Mouse (Mus musculus): Measurements from ENCODE around the gene Rnf216. TPM values are rescaled to one million over a fixed set of nuclear protein-coding genes. Genes with fewer than 3 reads are reported as not detected.

Gene Rnf216
- polyA plus RNA-seq, 1 experiment from 2014 or later = 26.6 TPM

GRCm38 (mm10) chr5:142998171-142998570 is 114.6 kb downstream of the Rnf216 start:
- Histone ChIP-seq H3K27me3 (replicated peaks) (no peaks in the 10 kb centered on the region), H3K27ac (replicated peaks) (no peak overlapping the region), H3K9me3 (replicated peaks) (no peaks in the 10 kb centered on the region), H3K36me3 (0 out of 2 replicates have a peak, but pooled peaks cover 8% of the 10 kb centered on the region), H3K4me2 (no peak overlapping the region), H3K9ac (replicated peaks) (0 out of 2 replicates have a peak overlapping the region, but pooled peaks have one; percentile 5), H3K4me3 (replicated peaks) (no peak overlapping the region), H3K4me1 (peaks cover 18% of the 10 kb centered on the region)
- 49% methylated on average over 2 of the region's 2 CpGs for WGBS
- no peak for ATAC-seq (ENCODE audit: low FRiP score)

GRCm38 (mm10) chr5:142997526-142997925 is 115.3 kb downstream of the Rnf216 start:
- Histone ChIP-seq H3K4me3 (replicated peaks) (no peak overlapping the region), H3K9ac (replicated peaks) (no peak overlapping the region), H3K36me3 (peaks cover 13% of the 10 kb centered on the region), H3K4me1 (peaks cover 18% of the 10 kb centered on the region), H3K4me2 (no peak overlapping the region), H3K27ac (replicated peaks) (no peak overlapping the region), H3K9me3 (replicated peaks) (no peaks in the 10 kb centered on the region), H3K27me3 (replicated peaks) (no peaks in the 10 kb centered on the region)
- 77% methylated on average over 9 of the region's 9 CpGs for WGBS
- ATAC-seq (ENCODE audit: low FRiP score) = no peak

- WGBS = 96% methylated on average over 2 of the region's 2 CpGs
Measured at GRCm38 (mm10) chr5:142994746-142995145, 118.0 kb downstream of the Rnf216 start.

GRCm38 (mm10) chr5:142989167-142989566 is 123.6 kb downstream of the Rnf216 start:
- 91% methylated on average over 3 of the region's 3 CpGs for WGBS
- H3K27me3 ChIP-seq (replicated peaks) = no peaks in the 10 kb centered on the region
- H3K4me3 ChIP-seq (replicated peaks) = no peak overlapping the region
- no peaks in the 10 kb centered on the region for H3K4me1 ChIP-seq
- H3K4me2 ChIP-seq = no peak overlapping the region
- H3K36me3 ChIP-seq = peaks cover 34% of the 10 kb centered on the region
- H3K9me3 ChIP-seq (replicated peaks) = no peaks in the 10 kb centered on the region
- H3K9ac ChIP-seq (replicated peaks) = no peak overlapping the region
- no peak for ATAC-seq (ENCODE audit: low FRiP score)
- H3K27ac ChIP-seq (replicated peaks) = no peak overlapping the region

More at GRCm38 (mm10) chr5:142994746-142995145, 118.0 kb downstream of the Rnf216 start:
- no peak overlapping the region for H3K4me3 ChIP-seq (replicated peaks)
- H3K27ac ChIP-seq (replicated peaks) = no peak overlapping the region
- H3K4me1 ChIP-seq = 0 out of 2 replicates have a peak, but pooled peaks cover 3% of the 10 kb centered on the region
- no peaks in the 10 kb centered on the region for H3K27me3 ChIP-seq (replicated peaks)
- H3K9ac ChIP-seq (replicated peaks) = no peak overlapping the region
- ATAC-seq (ENCODE audit: low FRiP score) = no peak
- no peak overlapping the region for H3K4me2 ChIP-seq
- H3K36me3 ChIP-seq = peaks cover 36% of the 10 kb centered on the region
- no peaks in the 10 kb centered on the region for H3K9me3 ChIP-seq (replicated peaks)

GRCm38 (mm10) chr5:142988520-142988919 is 124.3 kb downstream of the Rnf216 start:
- Histone ChIP-seq H3K36me3 (peaks cover 32% of the 10 kb centered on the region), H3K4me2 (no peak overlapping the region), H3K9me3 (replicated peaks) (no peaks in the 10 kb centered on the region), H3K4me1 (no peaks in the 10 kb centered on the region), H3K27me3 (replicated peaks) (no peaks in the 10 kb centered on the region), H3K9ac (replicated peaks) (no peak overlapping the region), H3K4me3 (replicated peaks) (no peak overlapping the region), H3K27ac (replicated peaks) (no peak overlapping the region; the same call in 1 of the 2 replicates)
- ATAC-seq (ENCODE audit: low FRiP score) = no peak
- 68% methylated on average over 5 of the region's 5 CpGs for WGBS

GRCm38 (mm10) chr5:142984271-142984670 is 128.5 kb downstream of the Rnf216 start:
- no peak overlapping the region for H3K4me3 ChIP-seq (replicated peaks)
- no peak overlapping the region for H3K4me2 ChIP-seq
- 70% methylated on average over 10 of the region's 10 CpGs for WGBS
- no peaks in the 10 kb centered on the region for H3K27me3 ChIP-seq (replicated peaks)
- H3K36me3 ChIP-seq = no peaks in the 10 kb centered on the region
- no peaks in the 10 kb centered on the region for H3K4me1 ChIP-seq
- no peaks in the 10 kb centered on the region for H3K9me3 ChIP-seq (replicated peaks)
- H3K27ac ChIP-seq (replicated peaks) = no peak overlapping the region
- no peak overlapping the region for H3K9ac ChIP-seq (replicated peaks)
- no peak for ATAC-seq (ENCODE audit: low FRiP score)

- ATAC-seq (ENCODE audit: low FRiP score) = no peak
- 49% methylated on average over 8 of the region's 8 CpGs for whole genome bisulfite sequencing
- no peak overlapping the region for H3K27ac ChIP-seq (replicated peaks)
- no peak overlapping the region for H3K9ac ChIP-seq (replicated peaks)
- H3K4me3 ChIP-seq (replicated peaks) = no peak overlapping the region
- H3K4me2 ChIP-seq = no peak overlapping the region
- no peaks in the 10 kb centered on the region for H3K36me3 ChIP-seq
- H3K9me3 ChIP-seq (replicated peaks) = no peaks in the 10 kb centered on the region
- H3K4me1 ChIP-seq = no peaks in the 10 kb centered on the region
- no peaks in the 10 kb centered on the region for H3K27me3 ChIP-seq (replicated peaks)
Measured at GRCm38 (mm10) chr5:142983174-142983573, 129.6 kb downstream of the Rnf216 start.

GRCm38 (mm10) chr5:142982046-142982801 is 130.6 kb downstream of the Rnf216 start:
- ATAC-seq (ENCODE audit: low FRiP score) = no peak
- no peak overlapping the region for H3K9ac ChIP-seq (replicated peaks)
- H3K4me2 ChIP-seq = no peak overlapping the region
- H3K4me1 ChIP-seq = no peaks in the 10 kb centered on the region
- no peak overlapping the region for H3K27ac ChIP-seq (replicated peaks)
- no peaks in the 10 kb centered on the region for H3K36me3 ChIP-seq
- no peaks in the 10 kb centered on the region for H3K27me3 ChIP-seq (replicated peaks)
- H3K4me3 ChIP-seq (replicated peaks) = no peak overlapping the region
- H3K9me3 ChIP-seq (replicated peaks) = no peaks in the 10 kb centered on the region
- 79% methylated on average over 16 of the region's 16 CpGs for WGBS

GRCm38 (mm10) chr5:142976516-142976915 is 136.3 kb downstream of the Rnf216 start:
- no peak overlapping the region for H3K4me3 ChIP-seq (replicated peaks)
- ATAC-seq (ENCODE audit: low FRiP score) = no peak
- no peak overlapping the region for H3K9ac ChIP-seq (replicated peaks)
- no peaks in the 10 kb centered on the region for H3K9me3 ChIP-seq (replicated peaks)
- peaks cover 26% of the 10 kb centered on the region for H3K36me3 ChIP-seq
- no peak overlapping the region for H3K4me2 ChIP-seq
- H3K27ac ChIP-seq (replicated peaks) = 0 out of 2 replicates have a peak overlapping the region, but pooled peaks have one; percentile 23
- peaks cover 17% of the 10 kb centered on the region for H3K4me1 ChIP-seq
- H3K27me3 ChIP-seq (replicated peaks) = no peaks in the 10 kb centered on the region
- WGBS = 53% methylated on average over 5 of the region's 5 CpGs

- peak overlapping the region; percentile 56; the same call in 1 of the 2 replicates for H3K27ac ChIP-seq (replicated peaks)
- H3K9ac ChIP-seq (replicated peaks) = no peak overlapping the region
- no peak overlapping the region; the same call in 1 of the 2 replicates for H3K4me3 ChIP-seq (replicated peaks)
Measured at GRCm38 (mm10) chr5:142974598-142975121, 138.1 kb downstream of the Rnf216 start.

GRCm38 (mm10) chr5:142973971-142974370 is 138.8 kb downstream of the Rnf216 start:
- Histone ChIP-seq H3K9me3 (replicated peaks) (no peaks in the 10 kb centered on the region), H3K27me3 (replicated peaks) (no peaks in the 10 kb centered on the region), H3K9ac (replicated peaks) (no peak overlapping the region), H3K4me2 (no peak overlapping the region), H3K4me3 (replicated peaks) (no peak overlapping the region), H3K4me1 (peaks cover 17% of the 10 kb centered on the region), H3K36me3 (peaks cover 50% of the 10 kb centered on the region), H3K27ac (replicated peaks) (no peak overlapping the region)
- WGBS = 43% methylated on average over 3 of the region's 3 CpGs
- ATAC-seq (ENCODE audit: low FRiP score) = no peak

More at GRCm38 (mm10) chr5:142974598-142975121, 138.1 kb downstream of the Rnf216 start:
- no peaks in the 10 kb centered on the region for H3K27me3 ChIP-seq (replicated peaks)
- WGBS = 6% methylated on average over 18 of the region's 18 CpGs
- ATAC-seq (ENCODE audit: low FRiP score) = peak; percentile 58
- peaks cover 45% of the 10 kb centered on the region for H3K36me3 ChIP-seq
- H3K4me2 ChIP-seq = peak overlapping the region; percentile 31
- H3K4me1 ChIP-seq = peaks cover 17% of the 10 kb centered on the region
- H3K9me3 ChIP-seq (replicated peaks) = no peaks in the 10 kb centered on the region

- Histone ChIP-seq H3K9me3 (replicated peaks) (no peaks in the 10 kb centered on the region), H3K36me3 (peaks cover 58% of the 10 kb centered on the region), H3K4me1 (peaks cover 39% of the 10 kb centered on the region), H3K4me3 (replicated peaks) (no peak overlapping the region), H3K4me2 (no peak overlapping the region), H3K9ac (replicated peaks) (no peak overlapping the region), H3K27ac (replicated peaks) (no peak overlapping the region), H3K27me3 (replicated peaks) (no peaks in the 10 kb centered on the region)
- 89% methylated on average over 14 of the region's 14 CpGs for WGBS
- no peak for ATAC-seq (ENCODE audit: low FRiP score)
Measured at GRCm38 (mm10) chr5:142968411-142968810, 144.4 kb downstream of the Rnf216 start.

All from neural tube, embryonic 15.5 days (tissue).